Comparison of ENCODE assay signal across 18 mouse cellular contexts in genomic region chr14:20246811-20247266, GRCm38 (mm10). TPM values are rescaled to one million over a fixed set of nuclear protein-coding genes. Genes with fewer than 3 reads are reported as not detected.
DNase-seq lines count a peak whose midpoint lies in the region; ATAC-seq lines count a peak whose summit lies in the region.
"Had no signal": no experiment of that assay in that cellular context is flagged by ENCODE, and none has a peak within 500 bp of the region (broad histone marks: within the 10 kb centered on the region; RNA-seq: fewer than 3 reads in every experiment).

No protein-coding gene starts in this region.

- H3K4me1 ChIP-seq in kidney, embryonic 14.5 days (ENCODE audit: control insufficient read depth, insufficient read depth, low read length), result 0 out of 2 replicates have a peak, but pooled peaks cover 3% of the 10 kb centered on the region
- H3K4me1 ChIP-seq: limb, embryonic 12.5 days; neural tube, embryonic 13.5 days had no signal

- H3K27ac ChIP-seq in kidney, embryonic 14.5 days (ENCODE audit: low read depth, low read length), result no peak overlapping the region
- H3K27ac ChIP-seq: heart, embryonic 15.5 days; limb, embryonic 12.5 days; midbrain, embryonic 12.5 days; neural tube, embryonic 13.5 days had no signal

- no peaks in the 10 kb centered on the region for H3K9me3 ChIP-seq in kidney, embryonic 14.5 days (ENCODE audit: control insufficient read depth, low read length)
- H3K9me3 ChIP-seq: heart, embryonic 15.5 days; limb, embryonic 12.5 days; midbrain, embryonic 12.5 days; neural tube, embryonic 13.5 days had no signal

- H3K36me3 ChIP-seq in kidney, embryonic 14.5 days (ENCODE audit: control insufficient read depth, insufficient read depth, low read length), result no peaks in the 10 kb centered on the region
- H3K36me3 ChIP-seq: heart, embryonic 15.5 days; limb, embryonic 12.5 days; midbrain, embryonic 12.5 days; neural tube, embryonic 13.5 days had no signal

- intact Hi-C loops in gastrocnemius, postnatal 36 days (cut with DNase I), result no loop called here

- 54% methylated on average over 11 of the region's 11 CpGs for WGBS in kidney, embryonic 14.5 days

- 0 out of 2 replicates have a peak, but pooled peaks have one; percentile 17 for ATAC-seq in kidney, embryonic 14.5 days (ENCODE audit: low FRiP score, low TSS enrichment)
- no peak for ATAC-seq in cerebellum, adult (ENCODE audit: insufficient number of reproducible peaks, low FRiP score, low TSS enrichment)

- H3K4me3 ChIP-seq in kidney, embryonic 14.5 days (ENCODE audit: low read length), result no peak overlapping the region
- H3K4me3 ChIP-seq: heart, embryonic 15.5 days; limb, embryonic 12.5 days; midbrain, embryonic 12.5 days; neural tube, embryonic 13.5 days had no signal

- DNase-seq in kidney, adult 11 months, result no peak
- DNase-seq in adrenal gland, adult 2 months, result peak; percentile 85
- DNase-seq in gastrocnemius, postnatal 36 days, result peak; percentile 62
- peak; percentile 61 for DNase-seq in testis, postnatal 10 days (ENCODE audit: low spot score)
- DNase-seq in ovary, postnatal 10 days (ENCODE audit: low spot score), result no peak
- no peak for DNase-seq in layer of hippocampus, adult 9-11 months
- DNase-seq: kidney, adult 18-20 months; lung, embryonic 14.5 days; right cerebral cortex, postnatal 25 days had no signal

- H3K9ac ChIP-seq in kidney, embryonic 14.5 days (ENCODE audit: low read depth, low read length), result no peak overlapping the region
- H3K9ac ChIP-seq: heart, embryonic 15.5 days; limb, embryonic 12.5 days; lung, embryonic 14.5 days; midbrain, embryonic 12.5 days; neural tube, embryonic 13.5 days had no signal

- no peaks in the 10 kb centered on the region for H3K27me3 ChIP-seq in kidney, embryonic 14.5 days (ENCODE audit: control insufficient read depth, insufficient read depth, low read length)
- H3K27me3 ChIP-seq: heart, embryonic 15.5 days; limb, embryonic 12.5 days; neural tube, embryonic 13.5 days had no signal

- no peak overlapping the region for H3K4me2 ChIP-seq in kidney, embryonic 14.5 days (replicated peaks; ENCODE audit: low read depth, low read length)
- H3K4me2 ChIP-seq: heart, embryonic 15.5 days; limb, embryonic 12.5 days; lung, embryonic 14.5 days; midbrain, embryonic 12.5 days; neural tube, embryonic 13.5 days had no signal

RNA-seq across cellular contexts. Expression of gene Kcnk16, which starts 22.2 kb away (rescaled TPM):
- not detected in 2 replicates for polyA plus RNA-seq in kidney, embryonic 14.5 days (2014; fragmentation: Nextera tagmentation; extraction: Ambion mirVana)
- total RNA-seq in adrenal gland, adult 2 months (2021), result not detected
- not detected in 2 replicates for polyA plus RNA-seq in adrenal gland, adult 2 months (2012; rRNA removed)
- not detected for total RNA-seq in gastrocnemius, postnatal 36 days (2021)
- total RNA-seq: layer of hippocampus, postnatal 14 days had no signal
- polyA plus RNA-seq: cortical plate, adult 2 months; limb, embryonic 12.5 days; midbrain, embryonic 12.5 days; testis, adult 2 months had no signal

RNA-seq across cellular contexts. Expression of gene Nudt13, which starts 47.7 kb away (rescaled TPM):
- 13.1 and 18.4 TPM in 2 replicates for polyA plus RNA-seq in kidney, embryonic 14.5 days (2014; fragmentation: Nextera tagmentation; extraction: Ambion mirVana)
- total RNA-seq in adrenal gland, adult 2 months (2021), result 10 to 100 TPM; 45.7 to 55.2 TPM
- polyA plus RNA-seq in adrenal gland, adult 2 months (2012; rRNA removed), result 22.3 and 23.2 TPM in 2 replicates
- 10 to 100 TPM; 27.0 to 29.9 TPM for total RNA-seq in gastrocnemius, postnatal 36 days (2021)

Comparison
In these comparisons a context has a peak if more than half of its experiments do, and no peak if none do; other contexts are left out.
1. DNase-seq: peak in adrenal gland, adult 2 months (single experiment), gastrocnemius, postnatal 36 days (2 of 2) and testis, postnatal 10 days (single experiment); none in kidney, adult 11 months (single experiment), ovary, postnatal 10 days (single experiment) and layer of hippocampus, adult 9-11 months (single experiment).